In genomic region chr17:57768622-57769610, GRCm38 (mm10) we compare ENCODE assay signal across 8 mouse cellular contexts. TPM values are rescaled to one million over a fixed set of nuclear protein-coding genes. Genes with fewer than 3 reads are reported as not detected.
DNase-seq lines count a peak whose midpoint lies in the region; ATAC-seq and TF ChIP-seq lines count a peak whose summit lies in the region.
"Had no signal": no experiment of that assay in that cellular context is flagged by ENCODE, and none has a peak within 500 bp of the region (broad histone marks: within the 10 kb centered on the region; RNA-seq: fewer than 3 reads in every experiment).

Gene Cntnap5c, plus strand, starts transcription at chr17:57769570.

- peak within 1 kb of the TSS; percentile 53 for H3K4me2 ChIP-seq in hindbrain, embryonic 12.5 days (replicated peaks)
- H3K4me2 ChIP-seq in midbrain, embryonic 13.5 days (replicated peaks): peak within 1 kb of the TSS; percentile 62
- no peak within 1 kb of the TSS for H3K4me2 ChIP-seq in stomach, postnatal 0 days (replicated peaks; ENCODE audit: low read depth)

- no peaks in the 10 kb centered on the region for H3K36me3 ChIP-seq in hindbrain, embryonic 12.5 days
- H3K36me3 ChIP-seq in midbrain, embryonic 13.5 days: no peaks in the 10 kb centered on the region
- H3K36me3 ChIP-seq in stomach, postnatal 0 days (ENCODE audit: control insufficient read depth, insufficient read depth, low read length): no peaks in the 10 kb centered on the region

- no peaks in the 10 kb centered on the region for H3K27me3 ChIP-seq in hindbrain, embryonic 12.5 days
- H3K27me3 ChIP-seq in midbrain, embryonic 13.5 days: 0 out of 2 replicates have a peak, but pooled peaks cover 3% of the 10 kb centered on the region
- H3K27me3 ChIP-seq in stomach, postnatal 0 days (ENCODE audit: control insufficient read depth, insufficient read depth, low read length): no peaks in the 10 kb centered on the region

- H3K9ac ChIP-seq in hindbrain, embryonic 12.5 days: no peak within 1 kb of the TSS
- peak within 1 kb of the TSS; percentile 53 for H3K9ac ChIP-seq in midbrain, embryonic 13.5 days (replicated peaks)
- H3K9ac ChIP-seq in stomach, postnatal 0 days (ENCODE audit: low read length): no peak within 1 kb of the TSS

- no peak within 1 kb of the TSS for H3K27ac ChIP-seq in hindbrain, embryonic 12.5 days
- H3K27ac ChIP-seq in midbrain, embryonic 13.5 days: no peak within 1 kb of the TSS
- no peak within 1 kb of the TSS for H3K27ac ChIP-seq in stomach, postnatal 0 days (replicated peaks)

- TF ChIP-seq EP300 in stomach, postnatal 0 days (optimal IDR thresholded peaks at IDR 0.05): no peak

- DNase-seq in ES-CJ7 (ENCODE audit: low read depth, low spot score): peak; percentile 83
- peak; percentile 79 for DNase-seq in R1 (ENCODE audit: low read depth, low spot score)
- DNase-seq in embryo, embryonic 10 days (ENCODE audit: low spot score): peak; percentile 88
- DNase-seq in layer of hippocampus, postnatal 10 days (ENCODE audit: low spot score in 2 of 2): peak; percentile 25 to 44
- peak; percentile 78 for DNase-seq in stomach, postnatal 0 days (ENCODE audit: low spot score)

- no peak for TF ChIP-seq CTCF in stomach, postnatal 0 days (IDR thresholded peaks at IDR 0.05; ENCODE audit: low read depth)

- no peaks in the 10 kb centered on the region for H3K4me1 ChIP-seq in hindbrain, embryonic 12.5 days
- H3K4me1 ChIP-seq in midbrain, embryonic 13.5 days (replicated peaks): peaks cover 3% of the 10 kb centered on the region; the same call in 1 of the 2 replicates
- no peaks in the 10 kb centered on the region for H3K4me1 ChIP-seq in stomach, postnatal 0 days (replicated peaks; ENCODE audit: control insufficient read depth, insufficient read depth)

- WGBS in hindbrain, embryonic 12.5 days: 20% methylated on average over 26 of the region's 26 CpGs
- WGBS in midbrain, embryonic 13.5 days: 19% methylated on average over 26 of the region's 26 CpGs
- 22% methylated on average over 26 of the region's 26 CpGs for WGBS in stomach, postnatal 0 days

- no peaks in the 10 kb centered on the region for H3K9me3 ChIP-seq in hindbrain, embryonic 12.5 days (replicated peaks)
- no peaks in the 10 kb centered on the region for H3K9me3 ChIP-seq in midbrain, embryonic 13.5 days
- H3K9me3 ChIP-seq in stomach, postnatal 0 days (ENCODE audit: control insufficient read depth, low read length): no peaks in the 10 kb centered on the region

- ATAC-seq in hindbrain, embryonic 12.5 days (ENCODE audit: low FRiP score): peak; percentile 94
- peak; percentile 97 for ATAC-seq in midbrain, embryonic 13.5 days
- ATAC-seq in stomach, postnatal 0 days (ENCODE audit: low FRiP score, low TSS enrichment): peak; percentile 84

- H3K4me3 ChIP-seq in hindbrain, embryonic 12.5 days: peak within 1 kb of the TSS; percentile 32
- H3K4me3 ChIP-seq in midbrain, embryonic 13.5 days (replicated peaks): peak within 1 kb of the TSS; percentile 43
- H3K4me3 ChIP-seq in stomach, postnatal 0 days (ENCODE audit: low read depth, low read length): no peak within 1 kb of the TSS

RNA-seq across cellular contexts. Expression of gene Cntnap5c, which starts in this region (rescaled TPM):
- polyA plus RNA-seq in hindbrain, embryonic 12.5 days (2016; fragmentation: Nextera tagmentation; extraction: Ambion mirVana): 0.23 and 0.37 TPM in 2 replicates
- 10 to 100 TPM; 12.0 to 12.4 TPM for total RNA-seq in layer of hippocampus, postnatal 10 days (2021)
- 1.8 and 2.0 TPM in 2 replicates for polyA plus RNA-seq in midbrain, embryonic 13.5 days (2015; fragmentation: Nextera tagmentation; extraction: Ambion mirVana)
- polyA plus RNA-seq in stomach, postnatal 0 days (2015; fragmentation: Nextera tagmentation; extraction: Ambion mirVana): not detected in 2 replicates
- polyA plus RNA-seq: heart, embryonic 16.5 days had no signal

Comparison
In these comparisons a context has a peak if more than half of its experiments do, and no peak if none do; other contexts are left out.
1. Peak in ATAC-seq, H3K4me3 ChIP-seq and H3K4me2 ChIP-seq in hindbrain, embryonic 12.5 days; RNA of the gene not detected or under 1 TPM.
2. Peak in DNase-seq and ATAC-seq in stomach, postnatal 0 days; RNA of the gene not detected or under 1 TPM.
3. DNase-seq: peak in every context shown above with its lines; median percentile 88 in embryo, embryonic 10 days; 83 in ES-CJ7; 79 in R1; 78 in stomach, postnatal 0 days; 34 in layer of hippocampus, postnatal 10 days.